Mouse (Mus musculus): ENCODE measurements at regions not wholly inside any gene's neighbourhood (a gene's known extent, or its start where the extent isn't known, plus 50 kb on each side); places are given as distances from the start of the nearest gene placed in this dataset.
A peak's percentile ranks its signal among the peaks of the same experiment; 100 is the strongest.

DNA sequence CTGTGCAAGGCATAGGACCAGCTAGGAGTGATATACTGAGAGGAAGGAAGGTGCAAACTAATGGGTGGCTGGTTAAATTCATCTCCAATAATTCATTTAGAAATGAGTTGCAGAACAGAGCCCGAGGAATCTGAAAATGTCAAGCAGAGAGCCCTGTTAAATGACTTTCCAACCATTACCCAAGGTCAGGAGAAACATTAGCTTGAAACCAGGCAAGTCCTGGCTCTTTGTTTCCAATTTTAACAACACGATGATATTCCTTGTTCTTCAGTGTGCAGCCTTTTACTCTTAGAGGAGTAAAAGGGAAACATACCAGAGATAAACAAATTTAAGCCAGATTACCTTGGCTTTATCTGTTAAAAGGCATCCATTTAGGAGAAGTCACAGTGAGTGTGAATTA lies 2318.4 kb downstream of the Poteg start:
- DNase-seq (ENCODE audit: low read depth, low spot score): no peak

DNA sequence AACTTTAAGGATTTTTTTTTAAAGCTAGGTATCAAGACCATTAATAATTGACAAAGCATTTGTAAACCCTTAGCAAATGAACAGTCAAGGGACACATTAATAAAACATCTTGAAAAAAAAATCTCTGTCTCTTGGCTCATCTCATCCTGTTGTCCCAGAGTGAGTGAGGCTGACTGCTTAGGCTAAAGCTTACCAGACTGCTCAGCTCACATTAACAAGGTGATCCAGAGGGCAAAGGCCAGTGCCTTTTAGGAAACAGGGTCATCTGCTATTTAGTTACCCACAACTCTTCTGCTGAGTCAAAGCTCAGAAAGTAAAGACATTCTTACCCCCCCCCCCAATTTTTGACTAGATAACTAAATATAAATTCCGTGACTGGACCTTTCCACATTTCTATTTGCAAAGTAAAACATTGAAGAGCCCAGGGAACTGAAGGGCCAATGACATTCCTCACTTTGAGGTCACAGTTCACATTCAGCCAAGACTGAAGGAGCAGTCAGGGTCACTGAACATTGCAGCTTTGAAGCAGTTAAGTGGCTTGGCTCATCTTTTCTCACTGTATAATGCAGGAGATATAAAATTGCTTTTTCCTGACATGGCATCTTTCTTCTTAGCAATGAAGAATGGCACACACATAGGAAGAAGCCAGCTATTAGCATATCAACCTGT lies 2318.9 kb downstream of the Poteg start:
- DNase-seq (ENCODE audit: low read depth, low spot score): no peak

DNA sequence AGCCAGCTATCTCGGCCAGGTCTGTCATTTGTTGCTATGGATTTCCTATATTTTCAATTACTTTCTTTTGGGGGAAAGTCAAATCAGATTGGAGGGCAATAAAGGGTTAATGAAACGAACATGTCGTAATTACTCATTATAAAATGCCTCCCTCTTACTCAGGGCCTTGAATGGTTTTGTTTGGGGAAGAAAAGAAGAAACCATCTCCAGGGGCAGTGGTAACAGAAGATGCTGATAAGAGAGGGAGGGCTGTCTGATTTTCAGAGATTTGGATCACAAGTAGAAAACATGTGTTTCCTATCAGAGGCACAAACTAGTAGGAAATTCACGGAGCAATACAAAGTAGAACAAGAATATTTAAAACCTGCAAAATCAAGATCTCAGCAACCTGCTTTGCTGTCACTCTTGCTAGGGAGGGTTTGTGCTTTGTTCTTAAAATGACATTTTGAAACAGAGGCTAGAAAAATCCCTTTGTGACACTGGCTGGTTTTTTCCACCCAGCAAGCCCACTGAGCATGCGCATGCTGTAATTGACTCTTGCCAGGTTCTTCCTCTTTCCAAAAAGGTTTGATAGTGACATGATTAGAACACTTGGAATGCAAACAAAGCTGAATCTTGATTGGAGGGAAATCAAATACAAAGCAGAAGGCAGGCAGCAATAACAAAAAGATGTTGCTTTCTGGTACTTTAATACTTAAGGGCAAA lies 2329.8 kb downstream of the Poteg start:
- peak; percentile 25 for DNase-seq (ENCODE audit: low read depth, low spot score)

DNA sequence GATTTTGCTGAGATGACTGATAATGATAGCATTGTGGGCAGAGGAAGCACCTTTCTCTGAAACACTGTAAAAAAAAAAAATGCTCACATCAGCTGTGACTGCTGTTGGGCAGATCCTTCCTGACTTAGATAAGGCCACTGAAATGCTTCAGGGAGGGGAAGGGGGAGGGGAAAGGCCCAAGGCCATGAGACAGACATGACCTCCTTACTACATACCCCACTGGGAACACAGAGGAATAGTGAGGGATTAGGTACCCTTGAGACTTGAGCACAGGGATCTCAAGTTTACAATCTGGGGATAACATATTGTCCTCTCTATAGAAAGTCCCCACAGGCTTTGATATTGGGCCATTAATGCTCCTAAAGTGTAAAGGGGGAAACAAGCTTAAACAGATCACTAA lies 2341.7 kb downstream of the Poteg start:
- no peak for DNase-seq (ENCODE audit: low read depth, low spot score)

DNA sequence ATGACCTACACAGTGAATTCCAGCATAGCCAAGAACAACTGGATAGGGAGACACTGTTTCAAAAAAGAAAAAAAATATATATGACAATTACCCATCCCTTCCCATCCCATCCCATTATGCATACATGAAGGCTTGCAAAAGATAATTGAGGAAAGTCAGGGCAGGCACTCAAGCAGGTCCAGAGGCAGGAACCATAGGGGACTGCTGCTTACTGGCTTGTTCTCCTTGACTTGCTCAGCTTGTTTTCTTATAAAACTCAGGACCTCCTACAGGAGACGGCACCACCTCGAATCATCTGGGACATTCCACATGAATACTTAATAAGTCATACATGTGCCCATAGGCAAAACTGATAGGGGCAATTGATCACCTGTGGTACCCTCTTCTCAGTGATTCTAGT lies 2342.6 kb downstream of the Poteg start:
- DNase-seq (ENCODE audit: low read depth, low spot score): no peak

DNA sequence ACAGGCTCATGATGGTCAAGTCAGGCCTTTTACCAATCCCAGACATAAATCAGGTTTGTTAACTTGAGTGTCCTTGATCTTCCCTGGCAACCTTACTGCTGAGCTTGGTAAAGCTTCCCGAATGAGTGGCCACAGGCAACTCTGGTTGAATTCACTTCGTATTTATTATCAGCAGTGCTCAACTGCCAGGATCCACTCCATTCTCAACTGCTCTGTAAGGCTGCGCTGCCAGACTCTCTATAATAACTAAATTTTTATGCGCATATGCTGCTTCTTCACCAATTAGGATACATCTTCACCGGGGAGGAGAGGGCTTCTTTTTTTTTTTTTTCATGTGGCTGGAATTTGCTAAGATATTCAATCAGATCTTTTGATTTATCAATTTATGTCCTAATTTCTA lies 2359.8 kb downstream of the Poteg start:
- DNase-seq (ENCODE audit: low read depth, low spot score): no peak

DNA sequence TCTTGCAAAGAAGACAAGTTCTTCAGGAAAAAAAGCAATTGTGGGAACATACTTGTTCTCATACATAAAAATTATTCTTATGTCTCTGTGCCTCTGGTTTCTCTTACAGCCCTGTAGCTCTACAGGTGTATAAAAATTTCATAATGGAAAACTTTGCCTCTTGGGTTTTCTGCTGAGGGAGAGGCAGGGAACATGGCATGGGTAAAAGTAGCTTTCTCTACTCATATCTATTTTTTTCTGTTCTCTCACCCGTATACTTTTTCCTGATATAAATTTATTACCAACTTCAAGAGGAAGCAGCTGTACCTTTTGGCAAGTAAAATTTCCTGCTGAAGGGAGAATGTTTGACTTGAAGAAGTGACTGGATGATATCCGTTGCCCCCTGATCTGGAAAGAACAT lies 2388.6 kb downstream of the Poteg start:
- no peak for DNase-seq (ENCODE audit: low read depth, low spot score)
